Mouse (Mus musculus) layer of hippocampus, postnatal 10 days (tissue): ENCODE measurements at regions not wholly inside any gene's neighbourhood (a gene's known extent, or its start where the extent isn't known, plus 50 kb on each side); places are given as distances from the start of the nearest gene placed in this dataset.

Experiments
- DNase-seq, 2 experiments: peaks; one replicate each; pipeline ENCODE4 v3.0.0; 2021; ENCODE audit warnings: low spot score in 2 of 2
- microRNA-seq, 2 experiments: library from miRNA; unstranded; fragments of <30 nt; microRNA quantifications; one replicate each; pipeline ENCODE4 v1.2.0; 2021

DNA sequence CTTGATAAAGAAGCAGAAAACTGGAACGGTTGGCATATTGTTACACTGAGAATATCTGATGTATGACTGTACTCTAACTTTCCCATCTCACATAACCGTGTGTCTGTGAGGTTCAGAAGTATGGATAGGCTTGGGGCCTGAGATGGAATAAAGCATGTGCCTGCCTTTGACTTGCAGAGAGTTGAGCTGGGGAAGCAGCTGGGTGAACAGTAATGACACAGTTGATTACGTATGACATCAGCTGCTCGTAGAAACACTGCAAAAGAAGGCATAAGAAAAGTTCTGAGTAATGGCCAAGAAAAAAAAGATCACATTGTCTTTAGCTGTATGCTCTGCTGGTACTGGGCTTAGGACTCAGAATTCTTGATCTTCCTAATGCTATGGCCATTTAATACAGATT is 138.4 kb upstream of the Cnr1 start:
- no peak for DNase-seq

DNA sequence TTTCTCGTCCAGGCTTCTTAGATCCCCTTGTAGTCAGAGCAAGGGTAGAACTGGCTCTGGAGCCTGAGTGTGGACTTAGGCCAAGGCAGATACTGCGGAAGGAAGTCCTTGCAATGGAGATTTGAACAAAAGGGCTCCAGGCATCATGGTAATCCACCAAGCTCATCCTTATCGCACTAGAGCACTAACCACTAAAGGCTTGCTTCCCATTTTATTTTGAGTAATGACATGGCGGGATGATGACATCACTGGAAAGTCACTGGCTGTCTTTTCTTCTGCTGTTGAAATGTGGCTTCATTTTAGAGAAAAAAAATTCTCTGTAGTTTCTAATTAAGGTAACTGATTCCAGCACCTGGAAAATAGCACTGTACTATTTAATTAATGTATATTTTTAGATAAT is 137.4 kb upstream of the Cnr1 start:
- no peak for DNase-seq

DNA sequence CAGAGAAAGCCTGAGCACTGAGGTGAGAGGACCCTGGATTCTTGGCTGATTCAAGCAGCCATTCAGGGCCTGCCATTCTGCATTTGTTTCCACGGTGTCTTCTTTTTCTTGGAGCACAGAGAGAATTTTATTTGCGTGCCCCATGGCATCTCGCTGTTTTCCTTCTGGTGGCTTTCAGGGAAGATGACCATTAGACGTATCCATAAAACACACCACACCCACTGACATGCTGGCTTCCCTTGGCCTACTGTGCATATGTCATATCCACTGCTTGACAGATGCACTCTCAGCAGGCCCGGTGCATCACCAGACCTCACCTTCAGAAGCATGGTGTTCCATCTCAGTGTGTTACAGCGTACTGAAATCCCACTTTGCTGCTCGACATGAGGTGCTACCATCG is 131.0 kb upstream of the Cnr1 start:
- no peak for DNase-seq

DNA sequence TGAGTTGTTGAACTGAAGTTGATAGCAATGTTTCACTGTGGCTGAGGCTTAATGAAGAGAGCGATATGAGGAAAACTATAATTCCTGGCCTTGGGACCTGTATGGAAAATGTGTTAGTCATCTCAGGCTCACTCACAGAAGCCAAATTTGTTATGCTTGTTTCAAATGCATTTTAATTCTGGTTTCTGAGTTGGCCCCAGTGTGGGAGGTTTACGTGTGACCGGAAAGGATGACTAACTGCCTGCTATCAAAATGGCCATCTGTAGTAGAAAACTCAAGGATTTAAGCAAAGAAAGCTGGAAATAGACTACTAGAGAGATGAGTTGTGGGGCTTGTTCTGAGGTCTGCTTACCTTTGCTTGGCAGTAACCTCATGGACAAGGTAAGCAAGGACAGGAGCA is 128.9 kb upstream of the Cnr1 start:
- DNase-seq, result no peak

DNA sequence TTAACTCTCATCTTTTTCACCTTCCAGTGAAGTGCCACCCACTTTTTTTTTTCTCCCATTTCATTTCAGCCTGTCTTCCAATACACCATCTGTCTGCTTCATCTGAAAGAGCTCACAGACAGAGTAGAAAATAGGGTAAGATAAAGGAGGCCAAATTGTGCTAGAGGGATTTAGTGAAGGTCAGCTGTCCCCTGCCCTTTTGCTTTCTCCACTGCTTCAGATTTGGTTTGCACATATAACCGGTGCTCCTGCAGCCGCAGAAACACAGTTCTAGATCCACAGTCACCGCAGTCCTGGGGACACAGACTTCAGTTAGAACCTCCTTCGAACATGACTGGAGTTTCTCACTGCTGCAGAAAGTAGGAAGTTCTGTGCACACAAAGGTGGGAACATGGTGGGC is 126.4 kb upstream of the Cnr1 start:
- no peak for DNase-seq

DNA sequence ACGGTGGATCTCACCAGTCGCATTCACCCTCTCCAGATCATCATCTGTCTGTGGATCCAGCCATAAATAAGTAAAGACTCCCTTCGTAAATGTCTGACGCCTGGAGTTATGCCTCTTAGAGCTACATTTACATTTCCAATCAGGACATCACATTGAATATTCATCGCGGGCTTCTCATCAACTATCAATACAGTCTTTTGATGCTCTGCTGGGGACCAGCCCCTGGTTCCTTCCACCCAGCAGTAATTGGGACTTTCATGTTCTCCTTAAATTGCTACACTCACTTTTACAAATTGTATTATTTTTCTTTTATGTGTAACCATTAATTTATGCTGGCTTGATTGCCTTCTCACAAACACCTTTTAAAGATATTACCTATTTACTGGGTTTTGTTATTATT is 125.7 kb upstream of the Cnr1 start:
- DNase-seq, result no peak

DNA sequence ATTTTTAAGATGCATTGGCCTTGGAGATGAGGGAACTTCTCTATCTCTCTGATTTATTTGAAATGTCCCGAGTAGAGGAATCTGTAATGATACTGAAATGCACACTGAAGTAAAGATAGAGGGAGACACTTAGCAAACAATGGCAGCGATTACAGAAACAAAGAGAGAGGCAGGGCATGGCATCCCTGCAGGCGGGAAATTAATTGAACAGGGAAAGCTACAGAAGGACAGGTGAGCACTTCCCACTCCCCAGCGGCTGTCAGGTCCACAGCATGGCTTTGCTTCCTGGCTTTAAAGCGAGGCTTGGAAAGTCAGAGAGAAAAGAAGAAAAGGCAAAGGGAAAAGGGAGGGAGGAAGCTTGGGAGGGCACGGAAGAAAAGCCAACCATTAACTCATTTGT is 125.3 kb upstream of the Cnr1 start:
- DNase-seq, result no peak

DNA sequence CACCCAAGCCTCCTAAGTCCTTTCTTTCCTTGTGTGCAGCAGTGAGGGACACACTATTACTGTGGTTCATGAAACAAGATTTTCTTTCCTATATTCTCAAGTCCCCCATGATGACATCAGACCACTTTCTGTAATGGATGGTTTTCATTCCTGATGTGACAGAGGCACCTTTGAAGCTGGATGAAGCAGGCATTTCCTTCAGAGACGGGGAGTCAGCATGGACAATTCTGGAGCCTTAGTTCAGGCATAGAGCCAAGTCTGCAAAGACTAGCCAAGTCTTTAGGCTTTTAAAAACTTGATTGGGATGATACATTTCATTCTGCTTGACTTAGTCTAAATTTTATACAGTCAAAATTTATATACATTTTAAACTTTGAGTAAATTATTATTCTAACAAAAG is 124.6 kb upstream of the Cnr1 start:
- no peak for DNase-seq

DNA sequence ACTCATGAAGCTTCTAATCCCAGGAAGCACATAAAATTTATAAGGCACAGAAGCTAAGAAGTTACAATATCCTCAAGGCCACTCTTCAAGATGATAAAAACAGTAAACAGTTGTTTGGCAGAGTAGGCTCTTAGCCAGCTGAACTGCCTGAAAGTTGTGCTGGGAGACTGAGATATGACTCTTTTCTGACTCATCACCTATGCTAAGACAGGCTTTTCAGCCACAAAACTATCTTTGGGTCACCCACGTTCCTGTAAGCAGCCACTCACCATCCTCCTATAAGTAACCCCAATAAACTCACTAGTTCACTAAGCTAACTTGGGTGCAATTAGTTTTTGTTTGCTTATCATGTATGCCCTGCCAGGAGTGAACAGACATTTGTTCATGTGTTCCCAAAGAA is 112.1 kb upstream of the Cnr1 start:
- DNase-seq, result no peak

DNA sequence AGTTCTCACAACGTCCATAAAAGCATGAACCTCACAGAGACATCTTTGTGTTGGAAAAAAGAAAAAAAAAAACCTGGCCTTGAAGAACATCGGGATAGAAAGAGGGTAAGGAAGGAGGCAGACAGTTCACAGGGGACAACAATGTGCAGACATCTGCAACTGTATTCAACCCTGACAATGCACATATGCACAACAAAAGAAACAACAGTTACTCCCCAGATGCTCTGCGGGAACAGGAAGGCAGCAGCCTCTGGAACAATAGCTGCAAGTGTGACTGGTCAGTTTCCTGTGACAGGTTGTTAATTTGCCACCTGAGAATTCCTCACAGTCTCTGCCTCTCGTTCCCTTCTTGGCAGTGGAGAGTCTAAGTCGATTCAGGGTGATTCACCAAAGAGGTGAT is 100.5 kb upstream of the Cnr1 start:
- DNase-seq, result no peak

DNA sequence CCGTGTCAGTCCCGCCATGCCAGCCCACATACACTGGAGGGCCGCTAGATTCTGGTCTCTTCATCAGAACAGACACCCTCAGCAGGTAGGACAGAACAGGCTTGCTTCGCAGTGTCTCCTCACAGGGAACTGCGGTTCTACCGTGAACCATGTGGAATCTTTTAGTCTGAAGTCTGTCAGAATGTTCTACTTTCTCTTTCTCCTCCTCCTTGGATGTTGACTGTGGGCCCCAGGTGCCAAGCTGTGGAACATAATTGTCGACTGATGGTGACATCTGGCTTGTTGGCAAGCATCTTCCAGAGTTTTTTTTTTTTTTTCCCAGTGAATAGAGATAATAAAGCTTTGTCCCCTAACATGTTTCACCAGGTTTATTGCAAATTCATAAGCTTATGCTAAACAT is 91.3 kb upstream of the Cnr1 start:
- no peak for DNase-seq

DNA sequence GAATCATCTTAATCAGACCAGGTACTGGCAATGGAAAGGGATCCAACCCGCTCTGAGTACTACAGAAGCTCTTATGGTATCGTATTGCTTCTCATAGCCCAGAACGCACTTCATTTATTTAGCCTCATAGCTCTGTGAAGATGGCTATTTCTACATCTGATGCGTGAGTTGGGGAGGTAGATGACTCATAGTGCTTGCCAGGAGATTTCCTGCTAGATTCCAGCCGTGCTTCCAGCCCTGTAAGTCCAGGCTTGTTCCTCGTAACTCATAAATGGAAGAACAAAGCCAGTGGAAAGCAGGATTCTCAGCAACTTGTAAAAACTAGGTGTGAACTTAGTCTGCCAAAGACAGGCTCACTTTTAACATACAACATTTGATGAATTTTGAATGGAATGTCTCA is 86.0 kb upstream of the Cnr1 start:
- no peak for DNase-seq

DNA sequence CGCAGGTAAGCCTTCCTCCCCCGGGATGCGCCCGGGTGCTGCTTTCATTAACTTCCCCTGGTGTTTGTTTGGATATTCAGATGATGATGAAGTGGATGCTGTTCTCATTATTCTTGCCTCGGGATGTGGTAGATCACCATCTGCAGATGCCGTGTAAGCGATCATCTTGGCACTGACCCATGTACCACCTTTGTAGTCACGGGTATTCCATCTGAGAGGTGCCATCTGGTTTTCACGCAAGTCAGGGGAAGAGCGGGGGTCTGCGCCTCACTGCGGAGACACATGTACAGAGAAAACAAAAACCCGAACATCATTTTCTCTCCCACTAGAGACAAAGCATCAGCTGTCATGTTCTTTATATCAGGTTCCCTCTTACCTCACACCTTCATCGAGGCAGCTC is 84.3 kb upstream of the Cnr1 start:
- no peak for DNase-seq

DNA sequence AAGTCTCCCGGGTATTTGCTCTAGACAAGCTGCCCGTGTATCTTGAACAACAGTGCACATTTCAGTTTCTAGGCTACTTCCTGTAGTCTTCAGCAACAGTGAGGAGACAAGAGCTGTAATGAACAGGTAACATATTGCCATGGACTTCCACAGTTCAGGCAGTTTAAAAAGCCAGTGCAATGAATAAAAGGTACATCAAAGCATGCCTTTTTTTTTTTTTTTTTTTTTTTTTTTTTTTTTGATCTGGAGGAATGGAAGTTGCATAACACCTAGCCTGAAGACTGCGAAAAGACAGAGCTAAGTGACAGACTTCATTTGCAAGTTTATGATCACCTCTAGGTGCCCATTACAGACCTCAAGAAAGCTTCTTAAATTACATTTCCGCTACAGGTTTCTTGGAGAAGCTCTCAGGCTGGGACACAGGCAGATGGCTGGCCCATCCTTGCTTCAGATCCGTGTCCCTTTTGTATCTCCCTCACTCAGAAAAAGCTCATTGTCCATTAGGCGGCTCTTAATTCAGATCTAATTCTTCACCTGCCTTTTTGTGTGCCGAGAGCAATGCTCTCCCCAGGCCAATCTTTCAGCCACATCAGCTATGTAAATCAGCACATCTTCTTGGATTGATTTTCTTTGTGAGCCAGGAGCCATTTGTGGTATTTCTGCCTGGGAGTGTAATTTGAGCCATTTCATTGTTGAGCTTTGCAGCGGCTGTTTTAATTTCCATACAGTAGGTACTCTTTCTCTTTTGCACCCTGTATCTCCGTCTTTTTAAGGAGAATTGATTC is 78.6 kb upstream of the Cnr1 start:
- DNase-seq, result no peak

DNA sequence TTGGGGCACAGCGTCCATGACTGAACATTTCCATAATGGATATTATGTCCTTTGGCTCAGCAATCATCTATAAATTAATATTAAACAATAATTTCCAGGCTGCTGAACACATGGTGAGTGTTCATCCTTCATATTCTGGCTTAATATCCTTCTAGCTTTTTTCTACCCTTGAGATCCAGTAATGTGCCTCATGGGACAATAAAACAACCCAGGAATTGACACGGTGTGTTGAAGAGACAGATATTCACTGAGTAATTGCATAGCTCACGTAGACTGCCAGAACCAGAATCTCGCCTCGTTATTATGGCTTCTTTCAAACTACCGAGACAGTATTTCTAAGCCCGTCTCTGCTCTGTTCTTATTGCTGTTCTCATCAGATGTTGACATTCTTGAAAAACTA is 74.1 kb upstream of the Cnr1 start:
- DNase-seq, result no peak

DNA sequence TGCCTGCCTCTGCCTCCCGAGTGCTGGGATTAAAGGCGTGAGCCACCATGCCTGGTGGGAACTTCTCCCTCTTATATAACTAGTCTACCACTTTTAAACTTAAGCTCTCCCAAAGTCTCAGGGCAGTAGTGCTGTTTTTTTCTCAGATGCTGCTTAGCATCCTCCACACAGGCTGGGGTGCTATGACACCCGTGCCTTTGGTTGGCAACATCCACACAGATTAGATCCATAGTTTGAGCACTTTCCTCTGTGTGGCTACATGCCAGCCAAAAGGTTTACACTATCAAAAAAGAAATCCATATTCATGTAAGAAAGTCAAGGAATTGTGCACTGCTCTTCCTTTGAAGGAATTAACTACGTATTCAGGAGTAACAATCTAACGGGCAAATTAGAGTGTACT is 72.1 kb upstream of the Cnr1 start:
- no peak for DNase-seq

DNA sequence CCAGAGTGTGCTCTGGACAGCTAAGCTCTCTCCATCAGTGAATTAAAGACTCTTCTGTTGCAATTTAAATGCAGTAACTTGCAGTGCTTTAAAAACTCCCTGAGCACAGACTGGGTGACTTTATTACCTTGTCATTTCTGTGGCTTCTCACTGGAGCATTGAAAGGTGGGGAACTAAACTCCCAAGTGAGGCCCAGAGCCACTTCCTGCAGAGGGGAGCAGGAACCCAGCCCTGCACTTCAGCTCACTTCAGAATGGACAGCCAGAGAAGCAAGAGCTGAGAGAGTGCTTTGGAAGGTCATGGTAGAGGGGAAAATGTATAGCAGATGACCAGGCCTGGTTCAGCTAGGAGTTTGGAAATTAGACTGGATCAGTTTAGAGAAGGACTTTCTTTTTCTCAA is 69.3 kb upstream of the Cnr1 start:
- DNase-seq, result no peak

DNA sequence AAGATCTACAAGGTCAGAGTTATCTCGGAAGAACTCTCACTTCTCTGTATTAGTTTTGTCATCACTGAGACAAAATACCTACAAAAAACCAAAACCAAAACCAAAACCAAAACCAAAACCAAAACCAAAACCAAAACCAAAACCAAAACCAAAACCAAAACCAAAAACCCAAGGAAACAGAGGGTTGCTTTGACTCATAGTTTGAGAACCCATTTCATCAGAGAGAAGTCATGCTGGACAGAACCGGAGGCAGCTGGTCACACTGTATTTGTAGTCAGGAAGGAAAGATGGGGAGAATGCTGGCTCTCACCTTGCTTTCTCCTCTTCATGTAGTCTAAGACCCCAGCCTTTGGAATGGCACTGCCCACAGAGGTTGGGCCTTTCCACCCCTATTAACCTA is 57.3 kb upstream of the Cnr1 start:
- no peak for DNase-seq

DNA sequence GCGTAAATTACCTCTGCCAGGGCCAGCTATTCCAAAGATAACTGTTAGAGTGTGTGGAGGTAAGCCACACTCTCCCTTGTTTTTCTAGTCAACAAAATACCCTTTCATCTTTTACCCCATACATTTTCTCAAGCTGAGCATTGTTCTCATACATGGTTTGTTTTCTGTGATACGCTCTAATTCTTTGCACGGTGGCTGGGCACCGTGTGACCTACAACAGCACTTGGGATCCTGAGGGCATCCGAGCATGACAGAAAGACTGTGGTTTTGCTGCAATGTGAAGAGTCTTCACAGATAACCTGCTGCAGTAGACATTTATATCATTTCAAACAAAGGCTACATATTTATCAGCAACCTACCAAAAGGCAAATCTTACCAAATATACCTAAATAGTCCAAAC is 55.1 kb upstream of the Cnr1 start:
- no peak for DNase-seq

Small RNA genes in the stretch of these regions (microRNA-seq; reads per million reads assigned to microRNA genes)
- 0 reads per million in 2 experiments for gene Gm23304
